Mouse (Mus musculus) midbrain, embryonic 11.5 days (tissue): ENCODE measurements around the gene Aurkaip1. TPM values are rescaled to one million over a fixed set of nuclear protein-coding genes. Genes with fewer than 3 reads are reported as not detected.

ENCODE experiments used
- ATAC-seq: fragments of 200-750 bp; cut with Nextera tagmentation; 2 replicates; pipeline ENCODE4 v1.8.0; 2017; ENCODE audit warnings: moderate TSS enrichment, moderate library complexity; ENCODE audit not compliant: low FRiP score
- DNase-seq: peaks from one replicate; pipeline ENCODE4 v3.0.0; 2015; ENCODE audit warnings: low spot score; ENCODE audit errors: missing footprints
- H3K27ac ChIP-seq: fragments of 300-500 bp; sonication (generic); 2 replicates; pipeline ENCODE4 v1.5.1; 2014; ENCODE audit warnings: low read depth, low read length
- H3K27me3 ChIP-seq: fragments of 300-500 bp; sonication (generic); 2 replicates; pipeline ENCODE4 v1.6.1; 2014; ENCODE audit warnings: mild to moderate bottlenecking, low read length, moderate library complexity, mixed read lengths; ENCODE audit not compliant: control insufficient read depth, insufficient read depth
- H3K36me3 ChIP-seq: fragments of 300-500 bp; sonication (generic); 2 replicates; pipeline ENCODE4 v1.6.1; 2014; ENCODE audit warnings: mild to moderate bottlenecking, low read length, moderate library complexity, mixed read lengths; ENCODE audit not compliant: control insufficient read depth, insufficient read depth
- H3K4me1 ChIP-seq: fragments of 300-500 bp; sonication (generic); 2 replicates; pipeline ENCODE4 v1.6.1; 2014; ENCODE audit warnings: low read length; ENCODE audit not compliant: control insufficient read depth, insufficient read depth
- H3K4me2 ChIP-seq: fragments of 300-500 bp; sonication (generic); 2 replicates; pipeline ENCODE4 v1.6.1; 2014; ENCODE audit warnings: mild to moderate bottlenecking, moderate library complexity
- H3K4me3 ChIP-seq: fragments of 300-500 bp; sonication (generic); 2 replicates; pipeline ENCODE4 v1.5.1; 2014; ENCODE audit warnings: low read depth, low read length
- H3K9ac ChIP-seq: fragments of 300-500 bp; sonication (generic); 2 replicates; pipeline ENCODE4 v1.6.1; 2014; ENCODE audit warnings: low read length
- H3K9me3 ChIP-seq: fragments of 300-500 bp; sonication (generic); 2 replicates; pipeline ENCODE4 v1.6.1; 2016; ENCODE audit warnings: low read length; ENCODE audit not compliant: control insufficient read depth
- WGBS: fragments of 180-500 bp; shearing (Covaris S2); extraction: QIAGEN DNeasy Blood & Tissue Kit; methylation state at CpG from one replicate; pipeline ENCODE4 v1.1.7; 2014; 5-methylcytosine and 5-hydroxymethylcytosine counted together
- polyA plus RNA-seq: library from polyadenylated mRNA; unstranded; fragments of >200 nt; fragmentation: Nextera tagmentation; extraction: Ambion mirVana; gene quantifications from 2 replicates; pipeline ENCODE4 v1.2.1, GENCODE M21; 2014

The Aurkaip1 gene
- polyA plus RNA-seq, 1 experiment from 2014 or later, result 128 TPM

DNA sequence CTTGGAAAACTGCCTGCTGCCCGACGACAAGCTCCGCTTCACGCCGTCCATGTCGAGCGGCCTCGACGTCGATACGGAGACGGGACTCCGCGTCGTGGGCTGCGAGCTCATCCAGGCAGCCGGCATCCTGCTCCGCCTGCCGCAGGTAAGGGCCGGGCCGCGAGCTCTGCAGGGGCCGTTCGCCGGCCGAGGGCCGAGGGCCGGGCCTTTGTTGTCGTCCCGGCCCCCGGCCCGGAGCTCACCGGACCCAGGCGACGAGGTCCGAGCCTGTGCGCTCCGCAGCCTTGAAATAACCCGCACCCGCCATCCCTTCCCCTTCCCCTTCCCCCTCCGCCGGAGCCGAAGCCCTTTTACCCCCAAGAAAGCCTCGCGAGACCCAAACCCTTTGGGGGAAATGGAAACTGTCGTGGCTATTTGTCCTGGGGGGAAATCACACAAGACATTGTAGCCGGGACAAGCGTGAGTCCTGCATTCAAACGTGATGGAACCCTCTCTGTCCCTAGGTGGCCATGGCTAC, 18.3 kb upstream of the Aurkaip1 start:
- Histone ChIP-seq H3K4me2 (peak overlapping the region; percentile 60), H3K36me3 (peaks cover 25% of the 10 kb centered on the region), H3K4me3 (peak overlapping the region; percentile 100), H3K9me3 (no peaks in the 10 kb centered on the region), H3K27ac (peak overlapping the region; percentile 62), H3K27me3 (no peaks in the 10 kb centered on the region), H3K4me1 (peaks cover 15% of the 10 kb centered on the region), H3K9ac (peak overlapping the region; percentile 99)
- DNase-seq, result peak; percentile 92
- ATAC-seq, result no peak; the same call in none of the 2 replicates
- under 1% methylated on average over 46 of the region's 49 CpGs for WGBS

DNA sequence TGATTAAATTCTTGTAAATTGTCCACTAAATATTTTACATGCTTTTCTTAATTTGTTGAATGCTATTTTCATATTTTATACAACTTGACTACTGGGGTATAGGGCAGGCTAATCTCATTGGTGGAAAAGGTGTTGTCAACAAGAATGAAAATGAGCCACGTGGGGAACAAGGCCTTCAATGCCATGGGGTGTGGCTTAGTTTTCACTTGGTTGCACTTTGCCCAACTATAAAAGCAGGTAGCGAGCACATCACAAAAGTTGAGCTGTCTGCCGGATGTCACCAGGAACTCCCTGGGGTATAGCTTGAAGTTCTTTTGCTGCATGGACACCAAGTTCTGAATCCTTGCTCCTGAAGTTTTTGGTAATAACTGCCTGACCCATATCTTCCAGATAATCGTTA, 13.5 kb upstream of the Aurkaip1 start:
- peaks cover 11% of the 10 kb centered on the region for H3K4me1 ChIP-seq
- DNase-seq (no peak), ATAC-seq (no peak)
- no peak overlapping the region for H3K4me2 ChIP-seq
- H3K9ac ChIP-seq, result no peak overlapping the region
- no peak overlapping the region for H3K4me3 ChIP-seq
- H3K36me3 ChIP-seq, result peaks cover 46% of the 10 kb centered on the region
- H3K27me3 ChIP-seq, result no peaks in the 10 kb centered on the region
- H3K27ac ChIP-seq, result no peak overlapping the region
- 81% methylated on average over 4 of the region's 4 CpGs for WGBS
- H3K9me3 ChIP-seq, result no peaks in the 10 kb centered on the region

DNA sequence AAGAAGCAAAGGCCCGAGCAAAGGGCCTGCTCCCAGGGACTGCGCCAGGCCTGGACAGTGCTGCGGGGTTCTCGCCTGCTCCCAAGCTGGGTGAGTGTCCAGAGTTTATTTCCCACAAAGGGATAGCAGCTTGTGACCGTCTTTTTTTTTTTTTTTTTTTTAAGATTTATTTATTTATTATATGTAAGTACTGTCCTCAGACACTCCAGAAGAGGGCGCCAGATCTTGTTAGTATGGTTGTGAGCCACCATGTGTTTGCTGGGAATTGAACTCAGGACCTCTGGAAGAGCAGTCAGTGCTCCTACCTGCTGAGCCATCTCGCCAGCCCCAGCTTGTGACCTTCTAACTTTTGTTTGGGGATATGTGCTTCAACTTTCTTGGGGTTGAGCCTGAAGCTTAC, 10.0 kb upstream of the Aurkaip1 start:
- Histone ChIP-seq H3K9me3 (no peaks in the 10 kb centered on the region), H3K4me1 (no peaks in the 10 kb centered on the region), H3K36me3 (peaks cover 55% of the 10 kb centered on the region), H3K27me3 (no peaks in the 10 kb centered on the region), H3K27ac (no peak overlapping the region), H3K9ac (no peak overlapping the region), H3K4me3 (no peak overlapping the region), H3K4me2 (no peak overlapping the region)
- ATAC-seq (no peak), DNase-seq (no peak)
- WGBS, result 90% methylated on average over 7 of the region's 7 CpGs

DNA sequence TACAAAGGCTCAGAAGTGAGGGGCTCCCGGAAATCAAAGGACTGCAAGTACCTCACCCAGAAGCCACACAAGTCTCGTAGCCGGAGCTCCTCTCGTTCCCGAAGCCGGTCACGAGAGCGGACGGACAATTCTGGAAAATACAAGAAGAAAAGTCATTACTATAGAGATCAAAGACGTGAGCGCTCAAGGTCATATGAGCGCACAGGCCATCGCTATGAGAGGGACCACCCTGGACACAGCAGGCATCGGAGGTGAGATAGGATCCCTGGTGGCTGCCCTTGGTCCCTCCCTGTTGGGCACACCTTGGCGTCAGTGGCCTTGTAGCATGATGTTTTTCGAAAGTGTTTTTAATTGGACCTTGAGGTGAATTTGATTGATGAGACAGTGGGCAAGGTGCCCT, 7.6 kb upstream of the Aurkaip1 start:
- Histone ChIP-seq H3K9me3 (no peaks in the 10 kb centered on the region), H3K27ac (no peak overlapping the region), H3K4me3 (no peak overlapping the region), H3K9ac (no peak overlapping the region), H3K36me3 (peaks cover 48% of the 10 kb centered on the region), H3K4me2 (no peak overlapping the region), H3K4me1 (no peaks in the 10 kb centered on the region), H3K27me3 (no peaks in the 10 kb centered on the region)
- ATAC-seq (no peak), DNase-seq (no peak)
- WGBS, result 97% methylated on average over 16 of the region's 16 CpGs

DNA sequence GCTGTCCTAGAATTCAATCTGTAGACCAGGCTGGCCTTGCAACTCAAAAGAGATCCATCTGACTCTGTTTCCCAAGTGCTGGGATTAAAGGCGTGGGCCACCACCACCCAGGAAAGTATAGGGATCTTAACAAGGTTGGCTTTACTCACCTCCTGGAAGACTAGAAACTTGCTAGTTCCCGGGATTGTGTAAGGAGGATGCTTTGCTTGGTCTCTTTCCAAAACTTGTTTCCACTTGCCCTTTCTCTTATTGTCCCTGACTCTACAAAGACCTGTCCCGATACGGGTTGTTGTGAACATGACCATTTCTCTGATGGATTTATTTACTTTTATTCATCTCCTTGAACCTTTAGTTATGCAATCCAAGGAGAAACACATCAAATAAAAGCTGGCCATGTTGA, 1.2 kb upstream of the Aurkaip1 start:
- Histone ChIP-seq H3K4me3 (no peak overlapping the region), H3K27me3 (no peaks in the 10 kb centered on the region), H3K4me1 (peaks cover 8% of the 10 kb centered on the region), H3K36me3 (peaks cover 8% of the 10 kb centered on the region), H3K9ac (no peak overlapping the region), H3K9me3 (no peaks in the 10 kb centered on the region), H3K27ac (no peak overlapping the region), H3K4me2 (no peak overlapping the region)
- 94% methylated on average over 4 of the region's 4 CpGs for WGBS
- ATAC-seq, result no peak
- no peak for DNase-seq

DNA sequence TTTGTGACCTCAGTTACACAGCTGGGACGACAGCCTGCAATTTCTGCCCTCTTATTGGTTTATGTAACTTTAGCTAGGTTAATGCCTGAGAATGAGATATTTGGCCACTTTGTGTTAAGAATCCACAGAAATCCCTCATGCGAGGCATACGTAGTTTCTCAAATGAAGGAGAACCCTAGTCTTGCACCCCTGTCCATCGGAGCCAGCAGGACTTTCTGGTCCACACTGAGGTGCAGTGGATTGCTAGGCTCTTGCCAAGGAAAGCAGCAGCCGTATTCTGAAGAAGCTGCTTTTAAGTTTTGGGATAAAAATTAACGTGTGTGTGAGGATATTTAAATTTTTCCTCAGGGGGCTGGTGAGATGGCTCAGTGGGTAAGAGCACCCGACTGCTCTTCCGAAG, 476 bp upstream of the Aurkaip1 start:
- H3K9ac ChIP-seq, result no peak overlapping the region
- peak overlapping the region; percentile 96; the same call in 1 of the 2 replicates for H3K4me2 ChIP-seq
- no peaks in the 10 kb centered on the region for H3K9me3 ChIP-seq
- no peak overlapping the region for H3K27ac ChIP-seq
- peak overlapping the region; percentile 87; the same call in 1 of the 2 replicates for H3K4me3 ChIP-seq
- peaks cover 7% of the 10 kb centered on the region for H3K36me3 ChIP-seq
- no peak for DNase-seq
- no peak for ATAC-seq
- H3K4me1 ChIP-seq, result peaks cover 8% of the 10 kb centered on the region
- 63% methylated on average over 8 of the region's 8 CpGs for WGBS
- H3K27me3 ChIP-seq, result no peaks in the 10 kb centered on the region

DNA sequence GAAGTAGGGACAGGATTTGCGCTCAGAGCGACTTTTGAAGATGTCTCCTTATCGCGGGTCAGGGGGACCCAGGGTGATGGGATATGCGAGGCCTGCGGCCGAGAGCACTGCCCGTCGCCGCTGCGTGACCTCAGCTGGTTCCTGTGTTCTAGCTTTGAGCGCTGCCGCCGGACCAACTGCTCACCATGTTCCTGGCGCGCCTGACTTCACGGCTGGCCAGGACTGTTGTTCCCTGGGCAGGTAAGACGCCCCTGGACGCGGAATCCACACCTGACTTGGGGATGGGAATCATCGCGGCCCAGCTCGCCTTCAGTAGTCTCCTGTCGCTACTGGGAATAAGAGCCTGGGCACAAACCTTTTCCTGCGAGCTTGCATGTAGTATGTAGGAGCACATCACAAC, 759 bp downstream of the Aurkaip1 start:
- Histone ChIP-seq H3K4me3 (peak overlapping the region; percentile 87), H3K27ac (peak overlapping the region; percentile 58; the same call in 1 of the 2 replicates), H3K9me3 (no peaks in the 10 kb centered on the region), H3K9ac (peak overlapping the region; percentile 90), H3K4me2 (peak overlapping the region; percentile 96), H3K4me1 (peaks cover 8% of the 10 kb centered on the region), H3K27me3 (no peaks in the 10 kb centered on the region), H3K36me3 (peaks cover 7% of the 10 kb centered on the region; the same call in 1 of the 2 replicates)
- ATAC-seq (no peak; the same call in 1 of the 2 replicates), DNase-seq (no peak)
- 2% methylated on average over 25 of the region's 25 CpGs for WGBS

DNA sequence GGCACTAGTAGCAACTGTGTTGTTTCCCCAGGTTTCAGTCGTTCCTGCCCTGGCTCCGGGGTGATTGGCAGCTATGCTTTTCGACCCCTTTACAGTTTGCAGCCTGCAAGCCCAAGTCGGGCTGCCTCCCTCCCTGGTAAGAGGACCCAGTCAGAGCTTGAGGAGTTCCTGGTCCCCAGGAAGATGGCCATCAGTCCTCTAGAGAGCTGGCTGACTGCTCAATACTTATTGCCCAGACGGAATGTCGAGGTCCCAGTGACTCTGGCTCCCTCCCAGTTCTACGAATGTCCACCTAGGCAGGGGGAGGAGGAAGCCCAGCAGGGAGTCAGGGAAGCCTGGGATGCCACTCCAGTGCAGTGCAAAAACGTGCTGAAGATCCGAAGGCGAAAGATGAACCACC, 1.2 kb downstream of the Aurkaip1 start:
- H3K4me1 ChIP-seq, result peaks cover 8% of the 10 kb centered on the region
- no peaks in the 10 kb centered on the region for H3K27me3 ChIP-seq
- H3K9me3 ChIP-seq, result no peaks in the 10 kb centered on the region
- DNase-seq (no peak), ATAC-seq (no peak)
- H3K4me2 ChIP-seq, result peak overlapping the region; percentile 96
- H3K4me3 ChIP-seq, result peak overlapping the region; percentile 87
- peaks cover 7% of the 10 kb centered on the region; the same call in 1 of the 2 replicates for H3K36me3 ChIP-seq
- no peak overlapping the region for H3K27ac ChIP-seq
- 55% methylated on average over 10 of the region's 10 CpGs for WGBS
- peak overlapping the region; percentile 90 for H3K9ac ChIP-seq

DNA sequence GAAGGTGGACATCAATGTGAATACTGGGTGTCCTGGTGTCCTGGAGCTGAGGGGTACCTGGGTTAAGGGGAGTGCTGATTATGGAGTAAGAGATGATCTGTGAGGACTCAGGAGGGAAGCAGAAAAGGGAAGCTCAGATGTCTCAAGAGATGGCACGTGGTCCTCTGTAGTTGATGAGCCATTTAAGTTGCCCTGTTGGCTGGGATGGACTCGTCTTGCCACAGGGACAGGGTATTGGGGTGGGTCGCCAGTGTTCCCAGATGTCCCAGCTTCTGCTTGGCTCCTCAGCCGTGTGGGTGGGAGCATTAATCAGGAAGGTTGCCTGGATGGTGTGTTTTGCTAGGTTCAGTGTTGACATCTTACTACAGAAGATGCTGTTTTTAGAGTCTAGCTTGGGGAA, 2.2 kb downstream of the Aurkaip1 start:
- Histone ChIP-seq H3K4me2 (no peak overlapping the region), H3K4me1 (peaks cover 8% of the 10 kb centered on the region), H3K4me3 (no peak overlapping the region), H3K9ac (no peak overlapping the region), H3K27ac (no peak overlapping the region), H3K9me3 (no peaks in the 10 kb centered on the region), H3K36me3 (peaks cover 3% of the 10 kb centered on the region; the same call in 1 of the 2 replicates), H3K27me3 (no peaks in the 10 kb centered on the region)
- no peak for ATAC-seq
- 86% methylated on average over 4 of the region's 4 CpGs for WGBS
- no peak for DNase-seq
